ENCODE assay signal across 9 mouse cellular contexts in the genomic region with DNA sequence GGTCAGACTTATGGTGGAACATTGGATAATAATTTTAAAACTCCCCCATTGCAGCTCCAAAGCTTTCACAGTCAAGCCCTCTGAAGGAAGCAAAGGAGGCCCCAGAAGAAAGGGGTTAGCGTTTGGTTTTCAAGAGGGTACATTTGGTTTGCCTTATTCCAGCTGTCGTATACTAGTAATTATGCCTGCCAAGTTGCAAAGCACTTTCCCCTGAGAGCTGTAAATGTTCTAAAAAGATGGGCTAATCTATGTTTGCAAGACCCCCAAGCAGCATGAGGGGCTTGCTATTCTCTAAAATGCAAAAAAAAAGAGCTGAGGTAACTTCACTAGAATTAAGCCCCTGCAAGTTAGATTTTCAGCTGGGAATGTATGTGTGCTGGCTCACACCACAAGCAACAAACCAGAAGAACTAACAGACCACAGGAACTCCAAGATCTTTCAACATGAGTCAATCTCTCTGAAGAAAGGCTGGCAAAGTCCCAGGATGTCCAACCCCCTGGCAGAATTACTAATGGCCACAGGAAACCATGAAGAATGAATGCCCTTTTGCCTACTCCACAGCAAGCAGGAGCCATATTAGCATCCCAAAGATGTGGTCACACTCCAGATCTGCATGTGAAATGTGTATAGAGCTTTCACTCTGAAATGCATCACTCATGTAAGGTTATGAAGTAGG.
DNase-seq lines count a peak whose midpoint lies in the region; ATAC-seq and TF ChIP-seq lines count a peak whose summit lies in the region.
"Had no signal": no experiment of that assay in that cellular context is flagged by ENCODE, and none has a peak within 500 bp of the region (broad histone marks: within the 10 kb centered on the region; RNA-seq: fewer than 3 reads in every experiment).

No protein-coding gene starts in this region.

- H3K9ac ChIP-seq in hindbrain, postnatal 0 days (replicated peaks; ENCODE audit: low read length), result no peak overlapping the region
- no peak overlapping the region for H3K9ac ChIP-seq in hindbrain, embryonic 14.5 days
- H3K9ac ChIP-seq in lung, embryonic 14.5 days, result no peak overlapping the region
- H3K9ac ChIP-seq in midbrain, embryonic 15.5 days, result no peak overlapping the region
- H3K9ac ChIP-seq: limb, embryonic 12.5 days had no signal

- no peaks in the 10 kb centered on the region for H3K4me1 ChIP-seq in hindbrain, postnatal 0 days (ENCODE audit: insufficient read depth, low read length)
- no peaks in the 10 kb centered on the region for H3K4me1 ChIP-seq in hindbrain, embryonic 14.5 days (replicated peaks; ENCODE audit: control insufficient read depth, insufficient read depth, low read length)
- peaks cover 6% of the 10 kb centered on the region; the same call in 1 of the 2 replicates for H3K4me1 ChIP-seq in lung, embryonic 14.5 days (ENCODE audit: insufficient read depth)
- H3K4me1 ChIP-seq in midbrain, embryonic 15.5 days, result 0 out of 2 replicates have a peak, but pooled peaks cover 4% of the 10 kb centered on the region

- no peaks in the 10 kb centered on the region for H3K27me3 ChIP-seq in hindbrain, postnatal 0 days (ENCODE audit: insufficient read depth, low read length)
- no peaks in the 10 kb centered on the region for H3K27me3 ChIP-seq in hindbrain, embryonic 14.5 days (ENCODE audit: control insufficient read depth, insufficient read depth, low read length)
- no peaks in the 10 kb centered on the region for H3K27me3 ChIP-seq in lung, embryonic 14.5 days (ENCODE audit: insufficient read depth, low read length)
- H3K27me3 ChIP-seq in midbrain, embryonic 15.5 days (replicated peaks), result no peaks in the 10 kb centered on the region
- H3K27me3 ChIP-seq: limb, embryonic 12.5 days had no signal

- no peak for ATAC-seq in hindbrain, postnatal 0 days
- no peak for ATAC-seq in hindbrain, embryonic 14.5 days (ENCODE audit: low FRiP score)
- ATAC-seq in lung, embryonic 14.5 days (ENCODE audit: insufficient read depth), result no peak; the same call in 1 of the 2 replicates
- no peak for ATAC-seq in midbrain, embryonic 15.5 days (replicated peaks)

- peak; percentile 68 for DNase-seq in hindbrain, postnatal 0 days (ENCODE audit: low spot score)
- no peak for DNase-seq in hindbrain, embryonic 14.5 days (ENCODE audit: low spot score)
- peak; percentile 96 for DNase-seq in Muller cell, postnatal 12 days (ENCODE audit: inconsistent ontology term)
- DNase-seq in fibroblast of lung, adult 2 months (ENCODE audit: low read depth), result peak; percentile 93
- DNase-seq in lung, embryonic 14.5 days, result peak; percentile 46
- DNase-seq in thymus, postnatal 4 days, result no peak
- DNase-seq in cerebellum, postnatal 36 days, result no peak

- H3K36me3 ChIP-seq in hindbrain, postnatal 0 days (ENCODE audit: insufficient read depth, low read length), result no peaks in the 10 kb centered on the region
- H3K36me3 ChIP-seq in hindbrain, embryonic 14.5 days (replicated peaks; ENCODE audit: control insufficient read depth, insufficient read depth), result no peaks in the 10 kb centered on the region
- H3K36me3 ChIP-seq in lung, embryonic 14.5 days (ENCODE audit: insufficient read depth), result no peaks in the 10 kb centered on the region
- no peaks in the 10 kb centered on the region for H3K36me3 ChIP-seq in midbrain, embryonic 15.5 days (replicated peaks)
- H3K36me3 ChIP-seq: limb, embryonic 12.5 days had no signal

- 44% methylated on average over 2 of the region's 2 CpGs for WGBS in hindbrain, postnatal 0 days
- 70% methylated on average over 2 of the region's 2 CpGs for WGBS in hindbrain, embryonic 14.5 days
- 54% methylated on average over 2 of the region's 2 CpGs for WGBS in lung, embryonic 14.5 days
- 71% methylated on average over 2 of the region's 2 CpGs for WGBS in midbrain, embryonic 15.5 days

- H3K4me3 ChIP-seq in hindbrain, postnatal 0 days (ENCODE audit: low read length), result no peak overlapping the region
- H3K4me3 ChIP-seq in hindbrain, embryonic 14.5 days (replicated peaks; ENCODE audit: low read length), result no peak overlapping the region
- H3K4me3 ChIP-seq in lung, embryonic 14.5 days (ENCODE audit: low read depth, low read length), result no peak overlapping the region
- no peak overlapping the region for H3K4me3 ChIP-seq in midbrain, embryonic 15.5 days
- H3K4me3 ChIP-seq: limb, embryonic 12.5 days had no signal

- H3K9me3 ChIP-seq in hindbrain, postnatal 0 days (ENCODE audit: low read length), result no peaks in the 10 kb centered on the region
- H3K9me3 ChIP-seq in hindbrain, embryonic 14.5 days (ENCODE audit: control insufficient read depth, low read length), result no peaks in the 10 kb centered on the region
- H3K9me3 ChIP-seq in lung, embryonic 14.5 days (ENCODE audit: low read depth, low read length), result no peaks in the 10 kb centered on the region
- no peaks in the 10 kb centered on the region for H3K9me3 ChIP-seq in midbrain, embryonic 15.5 days
- H3K9me3 ChIP-seq: limb, embryonic 12.5 days had no signal

- no peak for TF ChIP-seq CTCF in hindbrain, postnatal 0 days (IDR thresholded peaks at IDR 0.05; ENCODE audit: low read depth)
- no peak for TF ChIP-seq CTCF in lung, embryonic 14.5 days (IDR thresholded peaks at IDR 0.05; ENCODE audit: low read depth)

- H3K27ac ChIP-seq in hindbrain, postnatal 0 days, result peak overlapping the region; percentile 58; the same call in 1 of the 2 replicates
- H3K27ac ChIP-seq in hindbrain, embryonic 14.5 days, result no peak overlapping the region
- H3K27ac ChIP-seq in lung, embryonic 14.5 days (ENCODE audit: low read depth), result peak overlapping the region; percentile 46; the same call in 1 of the 2 replicates
- no peak overlapping the region for H3K27ac ChIP-seq in midbrain, embryonic 15.5 days
- H3K27ac ChIP-seq: limb, embryonic 12.5 days had no signal

- no peak overlapping the region for H3K4me2 ChIP-seq in hindbrain, postnatal 0 days (ENCODE audit: low read depth, low read length)
- H3K4me2 ChIP-seq in hindbrain, embryonic 14.5 days (replicated peaks), result no peak overlapping the region
- H3K4me2 ChIP-seq in lung, embryonic 14.5 days, result no peak overlapping the region
- no peak overlapping the region for H3K4me2 ChIP-seq in midbrain, embryonic 15.5 days
- H3K4me2 ChIP-seq: limb, embryonic 12.5 days had no signal

Comparison
In these comparisons a context has a peak if more than half of its experiments do, and no peak if none do; other contexts are left out.
1. DNase-seq: peak in hindbrain, postnatal 0 days (single experiment), Muller cell, postnatal 12 days (single experiment), fibroblast of lung, adult 2 months (single experiment) and lung, embryonic 14.5 days (single experiment); none in hindbrain, embryonic 14.5 days (single experiment), thymus, postnatal 4 days (single experiment) and cerebellum, postnatal 36 days (0 of 2).
2. H3K27ac ChIP-seq: peak in hindbrain, postnatal 0 days (single experiment) and lung, embryonic 14.5 days (single experiment); none in hindbrain, embryonic 14.5 days (single experiment) and midbrain, embryonic 15.5 days (single experiment).